Mouse (Mus musculus) ES-Bruce4 (cell line): ENCODE results near the gene Sntg2.

Source experiments
- CTCF ChIP-seq: IDR thresholded peaks from one replicate; pipeline ENCODE4 v1.8.1; 2011; ENCODE audit warnings: low read depth, low read length
- EP300 ChIP-seq: IDR thresholded peaks from 2 replicates; pipeline ENCODE4 v1.6.1; 2011; ENCODE audit warnings: low read depth, low read length; ENCODE audit not compliant: insufficient read depth

GRCm38 (mm10) chr12:30415981-30416380, 42.8 kb upstream of the Sntg2 start:
- TF ChIP-seq CTCF (no peak), EP300 (no peak)
